Mouse (Mus musculus) retina, adult 2 months (tissue): Measurements from ENCODE around the gene Tbkbp1.

ENCODE experiments used
- DNase-seq: peaks from one replicate; pipeline ENCODE4 v3.0.0-alpha.2; 2012; ENCODE audit warnings: low read depth, low spot score

Gene Tbkbp1

GRCm38 (mm10) chr11:97156999-97157398 lies 5.7 kb upstream of the Tbkbp1 start:
- no peak for DNase-seq

- no peak for DNase-seq
Observed at GRCm38 (mm10) chr11:97152662-97153287, 1.5 kb upstream of the Tbkbp1 start.

GRCm38 (mm10) chr11:97152023-97152426 lies 730 bp upstream of the Tbkbp1 start:
- no peak for DNase-seq

- no peak for DNase-seq
Observed at GRCm38 (mm10) chr11:97150411-97151330, 624 bp downstream of the Tbkbp1 start.

- DNase-seq, result no peak
Observed at GRCm38 (mm10) chr11:97149995-97150410, 1.3 kb downstream of the Tbkbp1 start.

GRCm38 (mm10) chr11:97149026-97149425 lies 2.3 kb downstream of the Tbkbp1 start:
- no peak for DNase-seq

GRCm38 (mm10) chr11:97148591-97148990 lies 2.7 kb downstream of the Tbkbp1 start:
- no peak for DNase-seq

GRCm38 (mm10) chr11:97147333-97147732 lies 4.0 kb downstream of the Tbkbp1 start:
- DNase-seq, result no peak

- DNase-seq, result no peak
Observed at GRCm38 (mm10) chr11:97146724-97147123, 4.6 kb downstream of the Tbkbp1 start.

GRCm38 (mm10) chr11:97145951-97146350 lies 5.3 kb downstream of the Tbkbp1 start:
- DNase-seq, result no peak

GRCm38 (mm10) chr11:97145320-97145719 lies 6.0 kb downstream of the Tbkbp1 start:
- no peak for DNase-seq

GRCm38 (mm10) chr11:97143196-97143900 lies 7.9 kb downstream of the Tbkbp1 start:
- no peak for DNase-seq

- DNase-seq, result no peak
Observed at GRCm38 (mm10) chr11:97142159-97142608, 9.1 kb downstream of the Tbkbp1 start.

- no peak for DNase-seq
Observed at GRCm38 (mm10) chr11:97140811-97141210, 10.5 kb downstream of the Tbkbp1 start.

GRCm38 (mm10) chr11:97139256-97139655 lies 12.0 kb downstream of the Tbkbp1 start:
- no peak for DNase-seq

GRCm38 (mm10) chr11:97138554-97139226 lies 12.6 kb downstream of the Tbkbp1 start:
- DNase-seq, result no peak

- DNase-seq, result no peak
Observed at GRCm38 (mm10) chr11:97133270-97133669, 18.0 kb downstream of the Tbkbp1 start.

GRCm38 (mm10) chr11:97132185-97132584 lies 19.1 kb downstream of the Tbkbp1 start:
- no peak for DNase-seq

- DNase-seq, result no peak
Observed at GRCm38 (mm10) chr11:97131683-97132082, 19.6 kb downstream of the Tbkbp1 start.

GRCm38 (mm10) chr11:97130318-97130717 lies 21.0 kb downstream of the Tbkbp1 start:
- DNase-seq, result no peak

GRCm38 (mm10) chr11:97128956-97129355 lies 22.3 kb downstream of the Tbkbp1 start:
- no peak for DNase-seq
